In the genomic region with DNA sequence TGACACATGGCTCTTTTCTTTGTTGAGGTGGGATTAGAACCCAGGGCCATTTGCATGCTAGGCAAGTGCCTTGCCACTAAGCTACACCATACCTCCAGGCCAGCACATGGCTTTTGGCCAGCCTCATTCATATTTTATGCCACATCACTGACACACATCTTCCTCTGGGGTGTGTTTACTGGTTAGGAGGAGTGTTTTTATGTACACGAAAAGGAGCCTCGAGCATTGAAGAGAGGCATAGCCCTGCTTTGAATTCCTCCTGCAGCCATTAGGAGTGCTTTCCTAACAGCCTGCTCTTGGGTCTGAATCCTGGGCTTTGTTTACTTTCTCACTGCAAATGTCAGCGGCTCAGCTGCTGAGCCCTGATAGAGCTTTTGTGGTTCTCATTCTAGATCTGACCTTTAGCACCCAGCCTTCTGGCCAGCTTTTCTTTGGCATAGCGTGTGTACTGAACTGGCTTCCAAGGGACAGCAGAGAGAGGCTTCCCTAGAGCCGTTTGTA, we compare ENCODE assay signal across 8 mouse cellular contexts. TPM values are rescaled to one million over a fixed set of nuclear protein-coding genes. Genes with fewer than 3 reads are reported as not detected.
DNase-seq lines count a peak whose midpoint lies in the region; ATAC-seq and TF ChIP-seq lines count a peak whose summit lies in the region.

No protein-coding gene starts in this region.

- ATAC-seq in heart, embryonic 15.5 days (replicated peaks; ENCODE audit: insufficient number of reproducible peaks, insufficient read depth, low FRiP score, low read depth) = no peak
- ATAC-seq in midbrain, embryonic 16.5 days = peak; percentile 37; the same call in 1 of the 2 replicates

- peaks cover 11% of the 10 kb centered on the region for H3K4me1 ChIP-seq in heart, embryonic 15.5 days (replicated peaks)
- peaks cover 26% of the 10 kb centered on the region for H3K4me1 ChIP-seq in midbrain, embryonic 16.5 days (ENCODE audit: control insufficient read depth, insufficient read depth, low read length)

- peak; percentile 12 for DNase-seq in cerebellum, adult 11-12 months
- no peak for DNase-seq in cerebellum, adult 8-10 months
- DNase-seq in brain, embryonic 14.5 days (ENCODE audit: low read depth) = peak; percentile 68
- peak; percentile 63 for DNase-seq in kidney, postnatal 14 days
- DNase-seq in spleen, postnatal 14 days (ENCODE audit: low spot score in 2 of 2) = no peak
- DNase-seq in natural killer cell, adult 2 months (ENCODE audit: low spot score in 2 of 2) = no peak

- no peak overlapping the region for H3K4me2 ChIP-seq in heart, embryonic 15.5 days
- H3K4me2 ChIP-seq in midbrain, embryonic 16.5 days (ENCODE audit: low read length) = no peak overlapping the region

- H3K27ac ChIP-seq in heart, embryonic 15.5 days = 0 out of 2 replicates have a peak overlapping the region, but pooled peaks have one; percentile 14
- peak overlapping the region; percentile 64 for H3K27ac ChIP-seq in midbrain, embryonic 16.5 days (ENCODE audit: low read length)

- no peaks in the 10 kb centered on the region for H3K36me3 ChIP-seq in heart, embryonic 15.5 days
- H3K36me3 ChIP-seq in midbrain, embryonic 16.5 days (ENCODE audit: control insufficient read depth, insufficient read depth, low read length) = no peaks in the 10 kb centered on the region

- no peak for TF ChIP-seq POLR2A in brain, embryonic 14.5 days (IDR thresholded peaks at IDR 0.05; ENCODE audit: borderline replicate concordance, extremely low read depth, insufficient read depth, insufficient read length, poor library complexity, severe bottlenecking)

- TF ChIP-seq CTCF in brain, embryonic 14.5 days (IDR thresholded peaks at IDR 0.05; ENCODE audit: borderline replicate concordance, extremely low read depth, insufficient read depth, insufficient read length) = no peak

- H3K9me3 ChIP-seq in heart, embryonic 15.5 days (replicated peaks) = no peaks in the 10 kb centered on the region
- H3K9me3 ChIP-seq in midbrain, embryonic 16.5 days (replicated peaks; ENCODE audit: control insufficient read depth, low read length, poor library complexity, severe bottlenecking) = no peaks in the 10 kb centered on the region

- no peak overlapping the region for H3K9ac ChIP-seq in heart, embryonic 15.5 days
- H3K9ac ChIP-seq in midbrain, embryonic 16.5 days (ENCODE audit: low read depth, low read length) = no peak overlapping the region

- no peak overlapping the region for H3K4me3 ChIP-seq in heart, embryonic 15.5 days
- H3K4me3 ChIP-seq in midbrain, embryonic 16.5 days (ENCODE audit: low read depth, low read length) = no peak overlapping the region

- WGBS in heart, embryonic 15.5 days = 21% methylated on average over 5 of the region's 5 CpGs
- 30% methylated on average over 5 of the region's 5 CpGs for WGBS in midbrain, embryonic 16.5 days

- no peaks in the 10 kb centered on the region for H3K27me3 ChIP-seq in heart, embryonic 15.5 days
- H3K27me3 ChIP-seq in midbrain, embryonic 16.5 days (ENCODE audit: control insufficient read depth, insufficient read depth, low read depth, low read length) = no peaks in the 10 kb centered on the region

RNA-seq across cellular contexts. Expression of gene Myrip, which starts 44.4 kb away (rescaled TPM):
- 3.9 and 8.0 TPM in 2 replicates for polyA plus RNA-seq in brain, embryonic 14.5 days (2012; rRNA removed)
- polyA plus RNA-seq in heart, embryonic 15.5 days (2015; fragmentation: Nextera tagmentation; extraction: Ambion mirVana) = 0.26 and 0.94 TPM in 2 replicates
- 6.0 and 6.6 TPM in 2 replicates for polyA plus RNA-seq in midbrain, embryonic 16.5 days (2015; fragmentation: Nextera tagmentation; extraction: Ambion mirVana)

Comparison
In these comparisons a context has a peak if more than half of its experiments do, and no peak if none do; other contexts are left out.
1. DNase-seq: peak in cerebellum, adult 11-12 months (single experiment), brain, embryonic 14.5 days (single experiment) and kidney, postnatal 14 days (single experiment); none in cerebellum, adult 8-10 months (single experiment), spleen, postnatal 14 days (0 of 2) and natural killer cell, adult 2 months (0 of 2).